Mouse (Mus musculus) kidney, postnatal 0 days (tissue): ENCODE results near the gene Ctrb1. TPM values are rescaled to one million over a fixed set of nuclear protein-coding genes. Genes with fewer than 3 reads are reported as not detected.

Experiments used
- ATAC-seq: fragments of 200-750 bp; cut with Nextera tagmentation; replicated peaks from 2 replicates; pipeline ENCODE4 v1.8.0; 2017; ENCODE audit warnings: low read depth, moderate number of reproducible peaks, moderate TSS enrichment, moderate library complexity; ENCODE audit not compliant: low FRiP score
- DNase-seq: peaks from one replicate; pipeline ENCODE4 v3.0.0-alpha.2; 2016; ENCODE audit warnings: low spot score
- H3K27ac ChIP-seq: fragments of 300-500 bp; sonication (generic); 2 replicates; pipeline ENCODE4 v1.5.1; 2014; ENCODE audit warnings: mild to moderate bottlenecking
- H3K27me3 ChIP-seq: fragments of 300-500 bp; sonication (generic); 2 replicates; pipeline ENCODE4 v1.6.1; 2014; ENCODE audit warnings: low read length, mixed read lengths; ENCODE audit not compliant: insufficient read depth
- H3K36me3 ChIP-seq: fragments of 300-500 bp; sonication (generic); 2 replicates; pipeline ENCODE4 v1.6.1; 2014; ENCODE audit warnings: low read length, mixed read lengths; ENCODE audit not compliant: insufficient read depth
- H3K4me1 ChIP-seq: fragments of 300-500 bp; sonication (generic); replicated peaks from 2 replicates; pipeline ENCODE4 v1.6.1; 2014; ENCODE audit warnings: antibody characterized with exemption, low read length, mixed read lengths; ENCODE audit not compliant: insufficient read depth
- H3K4me2 ChIP-seq: fragments of 300-500 bp; sonication (generic); 2 replicates; pipeline ENCODE4 v1.6.1; 2014; ENCODE audit warnings: mild to moderate bottlenecking, low read length, moderate library complexity, mixed read lengths
- H3K4me3 ChIP-seq: fragments of 300-500 bp; sonication (generic); replicated peaks from 2 replicates; pipeline ENCODE4 v1.5.1; 2014; ENCODE audit warnings: low read depth, low read length
- H3K9ac ChIP-seq: fragments of 300-500 bp; sonication (generic); 2 replicates; pipeline ENCODE4 v1.6.1; 2014; ENCODE audit warnings: low read depth, low read length
- H3K9me3 ChIP-seq: fragments of 300-500 bp; sonication (generic); replicated peaks from 2 replicates; pipeline ENCODE4 v1.6.1; 2016; ENCODE audit warnings: low read length, inconsistent platforms, mixed read lengths
- CTCF ChIP-seq: IDR thresholded peaks from 2 replicates; pipeline ENCODE4 v1.5.1; 2016; ENCODE audit warnings: antibody characterized with exemption, low read depth, mild to moderate bottlenecking, moderate library complexity
- WGBS: fragments of 180-500 bp; shearing (Covaris S2); extraction: QIAGEN DNeasy Blood & Tissue Kit; methylation state at CpG from one replicate; pipeline ENCODE4 v1.1.7; 2014; 5-methylcytosine and 5-hydroxymethylcytosine counted together
- polyA plus RNA-seq: library from polyadenylated mRNA; unstranded; fragments of >200 nt; fragmentation: Nextera tagmentation; extraction: Ambion mirVana; gene quantifications from 2 replicates; pipeline ENCODE4 v1.2.1, GENCODE M21; 2015

Gene Ctrb1
- polyA plus RNA-seq, 1 experiment from 2014 or later = not detected

DNA sequence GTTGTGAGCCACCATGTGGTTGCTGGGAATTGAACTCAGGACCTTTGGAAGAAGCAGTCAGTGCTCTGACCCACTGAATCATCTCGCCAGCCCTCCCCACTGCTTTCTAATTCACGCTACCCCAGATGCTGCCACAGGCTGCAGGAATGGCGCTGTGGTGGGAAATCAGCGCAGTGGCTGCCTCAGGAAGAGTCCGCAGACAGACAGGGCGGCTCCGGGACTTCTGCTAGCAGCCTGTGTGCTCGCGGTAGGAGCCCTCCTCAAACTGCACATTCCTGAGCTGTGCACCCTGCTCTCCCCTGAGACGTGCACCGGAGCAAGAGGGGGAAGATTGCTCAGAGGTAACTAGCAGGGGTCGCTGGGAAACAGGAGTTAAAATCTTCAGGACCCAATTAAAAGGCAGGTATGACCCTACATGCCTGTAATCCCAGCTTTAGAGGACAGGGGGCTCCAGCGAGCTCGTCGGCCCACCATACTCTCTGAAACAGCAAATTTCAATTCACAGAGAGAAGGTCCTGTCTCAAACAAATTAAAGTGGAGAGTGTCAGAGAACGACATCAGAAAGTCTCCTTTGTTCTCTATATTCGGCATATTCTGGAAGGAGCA lies 10.3 kb downstream of the Ctrb1 start:
- H3K4me1 ChIP-seq = no peaks in the 10 kb centered on the region
- 43% methylated on average over 17 of the region's 17 CpGs for WGBS
- ATAC-seq = 0 out of 2 replicates have a peak, but pooled peaks have one; percentile 45
- peak overlapping the region; percentile 18; the same call in 1 of the 2 replicates for H3K4me2 ChIP-seq
- H3K9me3 ChIP-seq = no peaks in the 10 kb centered on the region
- no peak overlapping the region for H3K27ac ChIP-seq
- no peak overlapping the region for H3K4me3 ChIP-seq
- peak; percentile 15 for DNase-seq
- no peaks in the 10 kb centered on the region for H3K27me3 ChIP-seq
- H3K9ac ChIP-seq = no peak overlapping the region
- no peaks in the 10 kb centered on the region for H3K36me3 ChIP-seq
- TF ChIP-seq CTCF = peak; percentile 37

DNA sequence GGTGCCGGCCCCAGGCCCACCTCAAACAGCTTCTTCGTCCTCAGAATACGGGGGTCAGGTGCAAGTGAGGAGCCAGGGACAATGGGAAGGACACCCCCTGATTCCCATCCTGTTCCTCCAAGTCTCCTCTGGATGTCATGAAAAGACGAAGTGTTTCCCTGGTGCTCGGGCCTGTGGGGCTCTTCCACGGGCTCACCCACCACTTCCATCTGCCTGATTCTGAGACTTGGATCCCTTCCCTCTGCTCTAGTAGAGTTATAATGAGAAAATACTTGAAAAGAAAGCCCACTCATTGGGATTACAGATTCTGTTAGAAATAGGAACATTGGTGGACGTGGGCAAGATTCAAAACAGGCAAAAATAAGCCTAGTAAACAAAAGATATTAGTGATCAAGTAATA lies 12.0 kb downstream of the Ctrb1 start:
- Histone ChIP-seq H3K9me3 (no peaks in the 10 kb centered on the region), H3K4me2 (no peak overlapping the region), H3K9ac (no peak overlapping the region), H3K4me1 (no peaks in the 10 kb centered on the region), H3K36me3 (no peaks in the 10 kb centered on the region), H3K27me3 (no peaks in the 10 kb centered on the region), H3K27ac (no peak overlapping the region), H3K4me3 (no peak overlapping the region)
- no peak for ATAC-seq
- 86% methylated on average over 7 of the region's 7 CpGs for WGBS
- TF ChIP-seq CTCF = no peak
- no peak for DNase-seq

DNA sequence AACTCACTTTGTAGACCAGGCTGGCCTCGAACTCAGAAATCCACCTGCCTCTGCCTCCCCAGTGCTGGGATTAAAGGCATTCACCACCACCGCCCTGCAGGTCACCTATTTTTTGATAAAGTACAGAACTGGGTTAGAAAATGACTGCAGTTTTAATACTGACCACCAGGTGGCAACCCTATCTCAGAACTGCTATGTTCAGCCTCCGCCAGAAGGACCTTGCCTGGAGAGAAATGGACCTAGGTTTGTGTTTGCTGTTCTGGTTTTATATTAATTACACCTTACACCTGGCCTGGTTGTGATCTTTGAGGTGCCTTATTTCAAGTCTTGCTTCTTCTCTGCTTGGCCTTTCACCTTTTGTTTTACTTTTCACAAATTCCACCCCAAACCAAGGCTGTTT lies 12.7 kb downstream of the Ctrb1 start:
- Histone ChIP-seq H3K4me3 (no peak overlapping the region), H3K27ac (no peak overlapping the region), H3K4me1 (no peaks in the 10 kb centered on the region), H3K27me3 (no peaks in the 10 kb centered on the region), H3K36me3 (no peaks in the 10 kb centered on the region), H3K9me3 (no peaks in the 10 kb centered on the region), H3K4me2 (no peak overlapping the region), H3K9ac (no peak overlapping the region)
- ATAC-seq (no peak), DNase-seq (peak; percentile 85)
- peak; percentile 92 for TF ChIP-seq CTCF
- WGBS = 31% methylated on average over 3 of the region's 3 CpGs

- Histone ChIP-seq H3K9ac (no peak overlapping the region), H3K27ac (no peak overlapping the region), H3K36me3 (peaks cover 4% of the 10 kb centered on the region; the same call in 1 of the 2 replicates), H3K4me2 (no peak overlapping the region), H3K4me1 (no peaks in the 10 kb centered on the region), H3K9me3 (no peaks in the 10 kb centered on the region), H3K4me3 (no peak overlapping the region), H3K27me3 (no peaks in the 10 kb centered on the region)
- DNase-seq (no peak), ATAC-seq (no peak)
- WGBS = 79% methylated on average over 8 of the region's 8 CpGs
- peak; percentile 53 for TF ChIP-seq CTCF
These were observed 14.6 kb downstream of the Ctrb1 start for GRCm38 (mm10) chr8:111676237-111676636.

DNA sequence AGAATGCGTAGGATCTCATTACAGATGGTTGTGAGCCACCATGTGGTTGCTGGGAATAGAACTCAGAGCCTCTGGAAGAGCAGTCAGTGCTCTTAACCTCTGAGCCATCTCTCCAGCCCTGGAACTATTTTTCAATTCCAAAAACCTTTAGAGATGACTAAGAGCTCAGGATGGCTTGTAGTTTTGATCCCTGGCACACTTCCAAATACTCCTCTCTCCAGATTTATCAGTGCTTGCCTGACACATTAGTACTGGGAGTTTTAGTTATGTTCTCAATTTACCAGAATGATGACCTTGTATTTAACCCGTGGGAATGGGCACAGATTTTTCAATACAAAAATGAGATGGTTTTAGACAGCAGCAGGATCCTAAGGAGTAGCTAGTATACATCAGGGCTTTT lies 24.1 kb downstream of the Ctrb1 start:
- ATAC-seq (no peak), DNase-seq (no peak)
- Histone ChIP-seq H3K4me2 (no peak overlapping the region), H3K27me3 (no peaks in the 10 kb centered on the region), H3K36me3 (peaks cover 14% of the 10 kb centered on the region), H3K4me3 (no peak overlapping the region), H3K4me1 (no peaks in the 10 kb centered on the region), H3K9me3 (no peaks in the 10 kb centered on the region), H3K27ac (no peak overlapping the region), H3K9ac (no peak overlapping the region)
- no peak for TF ChIP-seq CTCF
- 80% methylated on average over 2 of the region's 2 CpGs for WGBS

DNA sequence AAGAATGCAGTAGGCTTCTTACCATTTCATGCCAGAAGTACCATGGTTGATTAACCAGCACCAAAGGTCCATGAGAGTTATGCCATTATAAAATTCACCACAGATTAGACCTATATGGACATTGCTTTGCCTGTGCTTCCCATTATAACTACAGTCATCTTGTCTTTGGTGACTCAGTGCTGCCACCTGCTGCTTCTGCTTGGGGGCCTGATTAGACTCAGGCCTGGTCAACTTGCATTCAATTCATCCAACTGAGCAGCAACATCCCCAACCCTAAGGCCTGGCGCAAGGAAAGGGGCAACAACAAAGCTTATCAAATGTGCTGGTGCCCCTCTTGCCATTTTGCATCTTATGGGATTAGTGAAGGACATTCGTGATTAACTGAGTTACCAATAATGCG lies 28.3 kb downstream of the Ctrb1 start:
- ATAC-seq (no peak; the same call in 1 of the 2 replicates), DNase-seq (peak; percentile 85)
- 89% methylated on average over 3 of the region's 3 CpGs for WGBS
- H3K4me1 ChIP-seq = peaks cover 7% of the 10 kb centered on the region; the same call in 1 of the 2 replicates
- H3K9ac ChIP-seq = no peak overlapping the region
- no peak overlapping the region for H3K4me2 ChIP-seq
- H3K27me3 ChIP-seq = no peaks in the 10 kb centered on the region
- H3K9me3 ChIP-seq = no peaks in the 10 kb centered on the region
- H3K36me3 ChIP-seq = 0 out of 2 replicates have a peak, but pooled peaks cover 4% of the 10 kb centered on the region
- no peak overlapping the region for H3K4me3 ChIP-seq
- H3K27ac ChIP-seq = no peak overlapping the region
- TF ChIP-seq CTCF = peak; percentile 93
